Mouse (Mus musculus) cerebellum, adult 8-10 months (tissue): Measurements from ENCODE around the gene Bag2.
"Not testable (repeated sequence)": the region's sequence is repeated elsewhere in the genome, so short reads cannot be mapped to it uniquely, and the experiment has no call there.

ENCODE experiments used
- DNase-seq: peaks from one replicate; pipeline ENCODE4 v3.0.0; 2022

Gene Bag2

GRCm38 (mm10) chr1:33749109-33749508, 8.5 kb downstream of the Bag2 start:
- no peak for DNase-seq

- no peak for DNase-seq
Observed at GRCm38 (mm10) chr1:33745901-33746300, 11.7 kb downstream of the Bag2 start.

- DNase-seq: not testable (repeated sequence)
Observed at GRCm38 (mm10) chr1:33744815-33745214, 12.8 kb downstream of the Bag2 start.

- DNase-seq: peak; percentile 32
Observed at GRCm38 (mm10) chr1:33742903-33743302, 14.7 kb downstream of the Bag2 start.

GRCm38 (mm10) chr1:33739302-33739701, 18.3 kb downstream of the Bag2 start:
- DNase-seq: peak; percentile 84

- no peak for DNase-seq
Observed at GRCm38 (mm10) chr1:33738681-33739278, 18.8 kb downstream of the Bag2 start.

- no peak for DNase-seq
Observed at GRCm38 (mm10) chr1:33738281-33738680, 19.3 kb downstream of the Bag2 start.

GRCm38 (mm10) chr1:33734001-33734685, 23.5 kb downstream of the Bag2 start:
- DNase-seq: no peak

GRCm38 (mm10) chr1:33733044-33733443, 24.6 kb downstream of the Bag2 start:
- no peak for DNase-seq

GRCm38 (mm10) chr1:33725086-33725485, 32.5 kb downstream of the Bag2 start:
- no peak for DNase-seq

GRCm38 (mm10) chr1:33724516-33724915, 33.1 kb downstream of the Bag2 start:
- DNase-seq: no peak

- no peak for DNase-seq
Observed at GRCm38 (mm10) chr1:33721020-33721419, 36.6 kb downstream of the Bag2 start.

GRCm38 (mm10) chr1:33720231-33720630, 37.4 kb downstream of the Bag2 start:
- no peak for DNase-seq

GRCm38 (mm10) chr1:33719733-33720225, 37.8 kb downstream of the Bag2 start, which contains the start of gene Rab23:
Rab23 (plus strand) TSS chr1:33719887.
- DNase-seq: peak; percentile 86

- no peak for DNase-seq
Observed at GRCm38 (mm10) chr1:33717636-33718035, 40.0 kb downstream of the Bag2 start.

GRCm38 (mm10) chr1:33714796-33715195, 42.8 kb downstream of the Bag2 start:
- no peak for DNase-seq

GRCm38 (mm10) chr1:33712026-33712425, 45.6 kb downstream of the Bag2 start:
- DNase-seq: no peak

GRCm38 (mm10) chr1:33709615-33710014, 48.0 kb downstream of the Bag2 start:
- no peak for DNase-seq

GRCm38 (mm10) chr1:33701244-33701643, 56.4 kb downstream of the Bag2 start:
- DNase-seq: no peak

GRCm38 (mm10) chr1:33696016-33696415, 61.6 kb downstream of the Bag2 start:
- DNase-seq: no peak
